Mouse (Mus musculus) neural tube, embryonic 13.5 days (tissue): Measurements from ENCODE around the gene Olfr309. TPM values are rescaled to one million over a fixed set of nuclear protein-coding genes. Genes with fewer than 3 reads are reported as not detected.
"Not testable (repeated sequence)": the region's sequence is repeated elsewhere in the genome, so short reads cannot be mapped to it uniquely, and the experiment has no call there.

ENCODE experiments used
- ATAC-seq: fragments of 200-750 bp; cut with Nextera tagmentation; 2 replicates; pipeline ENCODE4 v1.8.0; 2017; ENCODE audit warnings: low read depth, mild to moderate bottlenecking, moderate TSS enrichment, moderate library complexity
- H3K27ac ChIP-seq: fragments of 300-500 bp; sonication (generic); replicated peaks from 2 replicates; pipeline ENCODE4 v1.5.1; 2015; ENCODE audit warnings: moderate library complexity, mild to moderate bottlenecking, inconsistent platforms
- H3K27me3 ChIP-seq: fragments of 300-500 bp; sonication (generic); 2 replicates; pipeline ENCODE4 v1.6.1; 2015; ENCODE audit warnings: mild to moderate bottlenecking, inconsistent platforms
- H3K36me3 ChIP-seq: fragments of 300-500 bp; sonication (generic); 2 replicates; pipeline ENCODE4 v1.6.1; 2015; ENCODE audit warnings: mild to moderate bottlenecking, inconsistent platforms
- H3K4me1 ChIP-seq: fragments of 300-500 bp; sonication (generic); replicated peaks from 2 replicates; pipeline ENCODE4 v1.6.1; 2015; ENCODE audit warnings: inconsistent platforms
- H3K4me2 ChIP-seq: fragments of 300-500 bp; sonication (generic); 2 replicates; pipeline ENCODE4 v1.6.1; 2015; ENCODE audit warnings: inconsistent platforms, mild to moderate bottlenecking, moderate library complexity
- H3K4me3 ChIP-seq: fragments of 300-500 bp; sonication (generic); 2 replicates; pipeline ENCODE4 v1.5.1; 2015; ENCODE audit warnings: mild to moderate bottlenecking, inconsistent platforms
- H3K9ac ChIP-seq: fragments of 300-500 bp; sonication (generic); 2 replicates; pipeline ENCODE4 v1.6.1; 2015; ENCODE audit warnings: moderate library complexity, mild to moderate bottlenecking, inconsistent platforms
- H3K9me3 ChIP-seq: fragments of 300-500 bp; sonication (generic); 2 replicates; pipeline ENCODE4 v1.6.1; 2016; ENCODE audit warnings: inconsistent platforms
- WGBS: fragments of 180-500 bp; shearing (Covaris S2); methylation state at CpG from one replicate; pipeline ENCODE4 v1.1.7; 2015; 5-methylcytosine and 5-hydroxymethylcytosine counted together
- microRNA-seq: library from miRNA; unstranded; fragments of <30 nt; microRNA quantifications from one replicate; pipeline ENCODE4, GENCODE M21; 2016
- polyA plus RNA-seq: library from polyadenylated mRNA; unstranded; fragments of >200 nt; fragmentation: Nextera tagmentation; extraction: Ambion mirVana; gene quantifications from 2 replicates; pipeline ENCODE4 v1.2.1, GENCODE M21; 2015

Olfr309 gene
- polyA plus RNA-seq = not detected in 2 replicates

- Histone ChIP-seq H3K27ac (no peak within 1 kb of the TSS), H3K4me3 (no peak within 1 kb of the TSS), H3K36me3 (no peaks in the 10 kb centered on the region), H3K4me1 (no peaks in the 10 kb centered on the region), H3K9ac (no peak within 1 kb of the TSS), H3K4me2 (no peak within 1 kb of the TSS), H3K9me3 (no peaks in the 10 kb centered on the region), H3K27me3 (no peaks in the 10 kb centered on the region)
- no peak for ATAC-seq
- 81% methylated on average over 2 of the region's 2 CpGs for WGBS
Measured at GRCm38 (mm10) chr7:86313608-86314007, at the start of gene Olfr309. Olfr309 (minus strand) TSS chr7:86313708.

DNA sequence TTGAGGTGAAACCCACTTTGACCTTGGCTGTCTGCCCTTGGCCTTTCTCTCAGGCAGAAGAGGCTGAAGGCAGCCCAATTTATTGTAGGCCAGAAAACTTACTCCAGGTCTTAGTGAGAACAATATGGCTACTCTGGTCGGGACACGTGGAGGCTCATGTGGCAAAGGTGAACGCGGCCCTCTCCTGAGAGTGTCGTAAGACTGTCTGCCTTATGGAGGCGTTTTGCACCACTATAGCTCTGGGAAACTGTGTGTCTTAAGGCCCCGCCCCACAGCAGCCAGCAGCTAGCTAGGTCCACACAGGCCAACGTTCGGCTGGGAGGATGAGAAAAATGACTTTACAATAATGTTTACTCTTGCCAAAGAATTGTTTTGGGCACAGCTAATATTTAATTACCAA, 32.8 kb upstream of the Olfr309 start:
- not testable (repeated sequence) for ATAC-seq, H3K36me3 ChIP-seq, H3K27ac ChIP-seq, H3K4me1 ChIP-seq, H3K27me3 ChIP-seq, H3K4me2 ChIP-seq, H3K4me3 ChIP-seq, H3K9me3 ChIP-seq, H3K9ac ChIP-seq
- WGBS = 95% methylated on average over 9 of the region's 9 CpGs

DNA sequence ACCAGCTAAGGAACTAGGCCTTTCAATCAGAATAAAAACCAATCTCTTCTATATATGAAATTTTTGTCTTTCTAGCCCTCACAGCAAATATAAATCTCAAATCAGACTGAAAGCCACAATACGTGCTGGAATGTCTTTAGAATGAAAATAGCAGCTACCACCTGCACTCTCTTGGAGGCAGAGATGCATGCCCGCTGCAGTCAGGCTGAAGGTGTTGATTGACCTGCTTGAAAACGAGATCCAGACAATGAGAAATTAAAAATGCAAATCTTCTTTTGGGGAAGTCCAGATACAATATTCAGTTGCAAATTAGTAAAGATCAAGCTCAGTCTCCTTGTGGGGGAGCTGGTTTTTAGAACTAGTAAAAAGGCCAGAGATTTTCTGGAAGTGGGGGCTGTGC, 30.7 kb upstream of the Olfr309 start:
- no peak overlapping the region for H3K4me2 ChIP-seq
- no peak for ATAC-seq
- 71% methylated on average over 3 of the region's 3 CpGs for WGBS

GRCm38 (mm10) chr7:86342881-86343565, 29.5 kb upstream of the Olfr309 start:
- 79% methylated on average over 14 of the region's 14 CpGs for WGBS
- no peak overlapping the region for H3K27ac ChIP-seq
- no peak overlapping the region for H3K9ac ChIP-seq
- no peaks in the 10 kb centered on the region for H3K27me3 ChIP-seq
- no peaks in the 10 kb centered on the region for H3K9me3 ChIP-seq
- H3K4me3 ChIP-seq = no peak overlapping the region
- H3K4me2 ChIP-seq = no peak overlapping the region
- no peaks in the 10 kb centered on the region for H3K36me3 ChIP-seq
- no peaks in the 10 kb centered on the region for H3K4me1 ChIP-seq
- no peak for ATAC-seq

More for the DNA sequence above, 30.7 kb upstream of the Olfr309 start:
- H3K9me3 ChIP-seq = no peaks in the 10 kb centered on the region; the same call in 1 of the 2 replicates
- H3K27ac ChIP-seq = no peak overlapping the region
- no peaks in the 10 kb centered on the region for H3K36me3 ChIP-seq
- H3K9ac ChIP-seq = no peak overlapping the region
- H3K4me3 ChIP-seq = no peak overlapping the region
- H3K27me3 ChIP-seq = no peaks in the 10 kb centered on the region
- H3K4me1 ChIP-seq = no peaks in the 10 kb centered on the region

DNA sequence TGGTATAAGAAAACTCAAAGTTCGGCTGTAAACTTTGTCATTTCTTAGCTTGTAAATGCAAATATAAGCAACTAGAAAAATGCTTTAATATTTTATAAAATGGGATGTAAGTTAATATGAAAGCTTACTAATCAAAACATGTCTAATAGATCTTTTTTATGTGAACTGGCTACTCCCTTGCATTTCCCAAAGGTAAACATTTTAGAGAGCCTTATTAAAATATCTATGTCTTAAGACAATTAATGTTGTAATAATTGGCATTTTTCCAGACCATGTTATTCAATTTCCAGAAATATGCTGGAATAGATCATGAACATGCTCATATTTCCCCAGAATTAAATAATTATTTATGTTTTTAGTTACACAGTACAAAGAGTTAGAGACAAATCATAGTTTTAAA, 24.0 kb upstream of the Olfr309 start, which contains the start of gene Olfr307:
Gene Olfr307, minus strand, starts transcription at position 101 of the 400 bp plus-strand sequence.
- no peaks in the 10 kb centered on the region for H3K4me1 ChIP-seq
- no peaks in the 10 kb centered on the region for H3K27me3 ChIP-seq
- no peak within 1 kb of the TSS for H3K9ac ChIP-seq
- H3K27ac ChIP-seq = no peak within 1 kb of the TSS
- WGBS = 70% methylated on average over 1 of the region's 1 CpGs
- ATAC-seq = no peak
- H3K36me3 ChIP-seq = no peaks in the 10 kb centered on the region
- H3K4me3 ChIP-seq = no peak within 1 kb of the TSS
- no peaks in the 10 kb centered on the region for H3K9me3 ChIP-seq
- no peak within 1 kb of the TSS for H3K4me2 ChIP-seq

GRCm38 (mm10) chr7:86325530-86325929, 12.0 kb upstream of the Olfr309 start, which contains the start of gene Olfr308:
Olfr308 (minus strand) TSS chr7:86325630.
- H3K27me3 ChIP-seq = no peaks in the 10 kb centered on the region
- H3K4me3 ChIP-seq = no peak within 1 kb of the TSS
- H3K9me3 ChIP-seq = no peaks in the 10 kb centered on the region
- H3K36me3 ChIP-seq = no peaks in the 10 kb centered on the region
- H3K9ac ChIP-seq = no peak within 1 kb of the TSS
- no peak within 1 kb of the TSS for H3K27ac ChIP-seq
- no peak within 1 kb of the TSS for H3K4me2 ChIP-seq
- H3K4me1 ChIP-seq = no peaks in the 10 kb centered on the region
- no peak for ATAC-seq

- Histone ChIP-seq H3K4me3 (no peak overlapping the region), H3K4me1 (no peaks in the 10 kb centered on the region), H3K27me3 (no peaks in the 10 kb centered on the region), H3K36me3 (no peaks in the 10 kb centered on the region), H3K27ac (no peak overlapping the region), H3K4me2 (no peak overlapping the region), H3K9me3 (no peaks in the 10 kb centered on the region), H3K9ac (no peak overlapping the region)
- ATAC-seq = no peak
- 97% methylated on average over 2 of the region's 2 CpGs for WGBS
Measured at GRCm38 (mm10) chr7:86321323-86321722, 7.8 kb upstream of the Olfr309 start.

DNA sequence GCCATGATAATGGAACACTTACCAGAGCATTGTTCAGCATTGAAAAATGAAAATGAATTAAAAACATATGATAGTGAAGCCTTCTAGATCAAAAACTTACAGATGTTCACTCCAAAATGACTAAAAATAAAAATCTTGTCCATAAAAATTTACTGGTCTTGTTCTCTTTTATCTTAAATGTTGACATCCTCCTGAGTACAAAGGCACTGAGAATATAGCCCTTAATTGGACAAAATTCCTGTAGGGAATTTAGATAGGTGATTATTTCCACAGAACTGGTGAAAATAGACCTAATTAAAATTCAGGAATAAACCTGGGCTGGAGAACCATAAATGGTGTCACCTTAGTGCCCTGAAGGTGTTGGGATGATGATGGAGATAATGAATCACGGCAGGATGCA, 36.4 kb downstream of the Olfr309 start, which contains the start of gene Olfr310:
Gene Olfr310, minus strand, starts transcription at position 101 of the 400 bp plus-strand sequence.
- no peaks in the 10 kb centered on the region for H3K36me3 ChIP-seq
- no peaks in the 10 kb centered on the region for H3K4me1 ChIP-seq
- no peak within 1 kb of the TSS for H3K4me3 ChIP-seq
- no peaks in the 10 kb centered on the region for H3K27me3 ChIP-seq
- no peak within 1 kb of the TSS for H3K4me2 ChIP-seq
- H3K9me3 ChIP-seq = no peaks in the 10 kb centered on the region
- 88% methylated on average over 1 of the region's 1 CpGs for WGBS
- ATAC-seq = no peak
- no peak within 1 kb of the TSS for H3K9ac ChIP-seq
- H3K27ac ChIP-seq = no peak within 1 kb of the TSS

Small RNA genes within 50 kb of the gene (microRNA-seq; reads per million reads assigned to microRNA genes)
- not detected for gene Gm23192

Other genes with a start within 250 kb of the Olfr309 start
- not detected in 2 replicates for gene Vmn2r75, start 141.9 kb downstream of the Olfr309 start, polyA plus RNA-seq
- gene Vmn2r76, start 67.4 kb downstream of the Olfr309 start, polyA plus RNA-seq = not detected in 2 replicates
- not detected in 2 replicates for gene Olfr310, start 36.5 kb downstream of the Olfr309 start, polyA plus RNA-seq
- not detected in 2 replicates for gene Olfr308, start 11.9 kb upstream of the Olfr309 start, polyA plus RNA-seq
- not detected in 2 replicates for gene Olfr307, start 23.9 kb upstream of the Olfr309 start, polyA plus RNA-seq
- gene Olfr305, start 53.2 kb upstream of the Olfr309 start, polyA plus RNA-seq = not detected in 2 replicates
- not detected in 2 replicates for gene Olfr304, start 73.0 kb upstream of the Olfr309 start, polyA plus RNA-seq
- not detected in 2 replicates for gene Olfr303, start 84.1 kb upstream of the Olfr309 start, polyA plus RNA-seq
- not detected in 2 replicates for gene Olfr301, start 90.1 kb upstream of the Olfr309 start, polyA plus RNA-seq
- not detected in 2 replicates for gene Olfr299, start 146.2 kb upstream of the Olfr309 start, polyA plus RNA-seq
- gene Olfr298, start 178.8 kb upstream of the Olfr309 start, polyA plus RNA-seq = not detected in 2 replicates
- gene Olfr297, start 206.3 kb upstream of the Olfr309 start, polyA plus RNA-seq = not detected in 2 replicates